Mouse (Mus musculus) liver, postnatal 0 days (tissue): ENCODE data around the gene Ccdc84.
A peak's percentile ranks its signal among the peaks of the same experiment; 100 is the strongest.

Source experiments
- CTCF ChIP-seq: sonication (generic); IDR thresholded peaks from 2 replicates; pipeline ENCODE4 v1.5.1; 2016; ENCODE audit warnings: antibody characterized with exemption, low read depth
- EP300 ChIP-seq: IDR thresholded peaks from 2 replicates; pipeline ENCODE4 v1.6.1; 2016; ENCODE audit warnings: antibody characterized with exemption, low read depth, mild to moderate bottlenecking

- TF ChIP-seq CTCF (peak; percentile 51), EP300 (no peak)
Measured at GRCm38 (mm10) chr9:44379054-44379834, 39.1 kb downstream of the Ccdc84 start, which contains the start of gene Hyou1.
